Mouse (Mus musculus) stomach, embryonic 14.5 days (tissue): ENCODE data around the gene Il1rap. TPM values are rescaled to one million over a fixed set of nuclear protein-coding genes. Genes with fewer than 3 reads are reported as not detected.

Experiments
- ATAC-seq: fragments of 200-750 bp; cut with Nextera tagmentation; 2 replicates; pipeline ENCODE4 v1.8.0; 2017; ENCODE audit warnings: low read depth, moderate TSS enrichment; ENCODE audit not compliant: insufficient number of reproducible peaks, insufficient read depth, low FRiP score
- H3K27ac ChIP-seq: fragments of 300-500 bp; sonication (generic); 2 replicates; pipeline ENCODE4 v1.5.1; 2014; ENCODE audit warnings: mild to moderate bottlenecking, low read length, moderate library complexity, mixed read lengths
- H3K27me3 ChIP-seq: fragments of 300-500 bp; sonication (generic); 2 replicates; pipeline ENCODE4 v1.6.1; 2014; ENCODE audit warnings: low read length, control low read depth, mixed read lengths; ENCODE audit not compliant: control insufficient read depth, insufficient read depth
- H3K36me3 ChIP-seq: fragments of 300-500 bp; sonication (generic); 2 replicates; pipeline ENCODE4 v1.6.1; 2014; ENCODE audit warnings: mild to moderate bottlenecking, control low read depth, low read length, moderate library complexity, mixed read lengths; ENCODE audit not compliant: control insufficient read depth, insufficient read depth
- H3K4me1 ChIP-seq: fragments of 300-500 bp; sonication (generic); 2 replicates; pipeline ENCODE4 v1.6.1; 2014; ENCODE audit warnings: low read length, control low read depth, mixed read lengths; ENCODE audit not compliant: control insufficient read depth, insufficient read depth
- H3K4me2 ChIP-seq: fragments of 300-500 bp; sonication (generic); replicated peaks from 2 replicates; pipeline ENCODE4 v1.6.1; 2014; ENCODE audit warnings: low read depth, low read length, control low read depth
- H3K4me3 ChIP-seq: fragments of 300-500 bp; sonication (generic); 2 replicates; pipeline ENCODE4 v1.5.1; 2014; ENCODE audit warnings: low read depth, low read length, control low read depth
- H3K9ac ChIP-seq: fragments of 300-500 bp; sonication (generic); replicated peaks from 2 replicates; pipeline ENCODE4 v1.6.1; 2014; ENCODE audit warnings: low read depth, mild to moderate bottlenecking, control low read depth, low read length, moderate library complexity, mixed read lengths
- H3K9me3 ChIP-seq: fragments of 300-500 bp; sonication (generic); 2 replicates; pipeline ENCODE4 v1.6.1; 2016; ENCODE audit warnings: low read depth, low read length, control low read depth; ENCODE audit not compliant: control insufficient read depth
- WGBS: fragments of 180-500 bp; shearing (Covaris S2); extraction: QIAGEN DNeasy Blood & Tissue Kit; methylation state at CpG from one replicate; pipeline ENCODE4 v1.1.7; 2014; 5-methylcytosine and 5-hydroxymethylcytosine counted together
- polyA plus RNA-seq: library from polyadenylated mRNA; unstranded; fragments of >200 nt; fragmentation: Nextera tagmentation; extraction: Ambion mirVana; gene quantifications from 2 replicates; pipeline ENCODE4 v1.2.1, GENCODE M21; 2014

Il1rap gene
- polyA plus RNA-seq, 1 experiment from 2014 or later: 9.5 TPM

GRCm38 (mm10) chr16:26562771-26563170 is 18.7 kb upstream of the Il1rap start:
- Histone ChIP-seq H3K4me2 (no peak overlapping the region), H3K4me1 (no peaks in the 10 kb centered on the region), H3K36me3 (no peaks in the 10 kb centered on the region), H3K9ac (no peak overlapping the region), H3K27me3 (no peaks in the 10 kb centered on the region), H3K9me3 (no peaks in the 10 kb centered on the region), H3K27ac (no peak overlapping the region), H3K4me3 (no peak overlapping the region)
- 78% methylated on average over 2 of the region's 2 CpGs for WGBS
- no peak for ATAC-seq

GRCm38 (mm10) chr16:26569387-26569978 is 12.0 kb upstream of the Il1rap start:
- Histone ChIP-seq H3K27ac (no peak overlapping the region), H3K36me3 (no peaks in the 10 kb centered on the region), H3K4me3 (no peak overlapping the region), H3K27me3 (no peaks in the 10 kb centered on the region), H3K4me2 (no peak overlapping the region), H3K9me3 (no peaks in the 10 kb centered on the region), H3K9ac (no peak overlapping the region), H3K4me1 (no peaks in the 10 kb centered on the region)
- no peak for ATAC-seq

- 70% methylated on average over 2 of the region's 2 CpGs for WGBS
- Histone ChIP-seq H3K27ac (no peak overlapping the region), H3K4me3 (no peak overlapping the region), H3K9ac (no peak overlapping the region), H3K36me3 (no peaks in the 10 kb centered on the region), H3K9me3 (no peaks in the 10 kb centered on the region), H3K4me2 (no peak overlapping the region), H3K4me1 (no peaks in the 10 kb centered on the region), H3K27me3 (no peaks in the 10 kb centered on the region)
- no peak for ATAC-seq
Observed at GRCm38 (mm10) chr16:26571836-26572235, 9.7 kb upstream of the Il1rap start.

- H3K36me3 ChIP-seq: no peaks in the 10 kb centered on the region
- no peaks in the 10 kb centered on the region for H3K4me1 ChIP-seq
- no peak for ATAC-seq
- no peak overlapping the region for H3K4me3 ChIP-seq
- no peaks in the 10 kb centered on the region for H3K27me3 ChIP-seq
- no peaks in the 10 kb centered on the region for H3K9me3 ChIP-seq
- no peak overlapping the region for H3K4me2 ChIP-seq
- 88% methylated on average over 5 of the region's 5 CpGs for WGBS
- no peak overlapping the region for H3K27ac ChIP-seq
- no peak overlapping the region for H3K9ac ChIP-seq
Observed at GRCm38 (mm10) chr16:26574173-26574572, 7.3 kb upstream of the Il1rap start.

GRCm38 (mm10) chr16:26581913-26582376 is 441 bp downstream of the Il1rap start:
- peak; percentile 74 for ATAC-seq
- Histone ChIP-seq H3K9me3 (no peaks in the 10 kb centered on the region), H3K27me3 (no peaks in the 10 kb centered on the region), H3K27ac (peak overlapping the region; percentile 44; the same call in 1 of the 2 replicates), H3K36me3 (no peaks in the 10 kb centered on the region), H3K9ac (peak overlapping the region; percentile 60), H3K4me3 (peak overlapping the region; percentile 64), H3K4me1 (no peaks in the 10 kb centered on the region), H3K4me2 (peak overlapping the region; percentile 76)
- WGBS: under 1% methylated on average over 16 of the region's 16 CpGs

- WGBS: 89% methylated on average over 5 of the region's 5 CpGs
- no peaks in the 10 kb centered on the region for H3K9me3 ChIP-seq
- no peak overlapping the region for H3K4me3 ChIP-seq
- no peak overlapping the region for H3K9ac ChIP-seq
- ATAC-seq: no peak
- no peak overlapping the region for H3K27ac ChIP-seq
- no peaks in the 10 kb centered on the region for H3K27me3 ChIP-seq
- H3K4me1 ChIP-seq: no peaks in the 10 kb centered on the region
- no peak overlapping the region for H3K4me2 ChIP-seq
- no peaks in the 10 kb centered on the region for H3K36me3 ChIP-seq
Observed at GRCm38 (mm10) chr16:26585806-26586205, 4.3 kb downstream of the Il1rap start.

- Histone ChIP-seq H3K9ac (no peak overlapping the region), H3K36me3 (no peaks in the 10 kb centered on the region), H3K4me3 (no peak overlapping the region), H3K27me3 (no peaks in the 10 kb centered on the region), H3K4me2 (no peak overlapping the region), H3K9me3 (no peaks in the 10 kb centered on the region), H3K4me1 (no peaks in the 10 kb centered on the region), H3K27ac (no peak overlapping the region)
- 62% methylated on average over 4 of the region's 4 CpGs for WGBS
- no peak for ATAC-seq
Observed at GRCm38 (mm10) chr16:26590897-26591570, 9.5 kb downstream of the Il1rap start.

GRCm38 (mm10) chr16:26596440-26596839 is 14.9 kb downstream of the Il1rap start:
- no peak for ATAC-seq
- H3K4me3 ChIP-seq: no peak overlapping the region
- H3K4me2 ChIP-seq: no peak overlapping the region
- no peak overlapping the region for H3K27ac ChIP-seq
- 46% methylated on average over 7 of the region's 7 CpGs for WGBS
- no peaks in the 10 kb centered on the region for H3K27me3 ChIP-seq
- H3K9ac ChIP-seq: no peak overlapping the region
- no peaks in the 10 kb centered on the region for H3K4me1 ChIP-seq
- no peaks in the 10 kb centered on the region for H3K9me3 ChIP-seq
- no peaks in the 10 kb centered on the region for H3K36me3 ChIP-seq
